In the genomic region with DNA sequence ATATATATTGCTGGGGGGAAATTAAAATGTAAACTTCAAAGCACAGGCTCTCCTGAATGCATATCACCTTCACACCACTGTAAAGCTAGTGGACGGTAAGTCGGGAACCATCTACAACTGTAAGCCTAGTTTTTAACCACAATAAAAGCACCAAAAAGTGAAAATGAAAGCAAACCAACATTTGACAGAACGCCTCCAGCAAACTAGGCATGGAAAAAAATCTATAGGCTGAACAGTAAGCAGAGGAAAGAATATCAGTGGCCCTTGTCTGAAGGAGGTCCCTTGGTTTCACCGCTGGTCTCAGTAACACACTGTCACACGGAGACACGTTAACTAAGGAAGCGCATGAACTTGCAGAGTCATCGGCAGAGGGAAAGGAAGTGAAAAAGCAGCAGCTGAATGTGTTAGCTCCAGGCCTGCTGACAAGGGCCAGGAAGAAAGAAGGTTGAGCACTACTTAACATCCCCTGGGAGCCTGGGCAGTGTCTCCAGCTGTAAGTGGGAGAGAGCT, we compare ENCODE assay signal across 9 mouse cellular contexts. TPM values are rescaled to one million over a fixed set of nuclear protein-coding genes. Genes with fewer than 3 reads are reported as not detected.
A peak's percentile ranks its signal among the peaks of the same experiment; 100 is the strongest.
DNase-seq lines count a peak whose midpoint lies in the region; ATAC-seq and TF ChIP-seq lines count a peak whose summit lies in the region.
"Had no signal": no experiment of that assay in that cellular context is flagged by ENCODE, and none has a peak within 500 bp of the region (broad histone marks: within the 10 kb centered on the region; RNA-seq: fewer than 3 reads in every experiment).

No protein-coding gene starts in this region.

- H3K4me2 ChIP-seq in forebrain, embryonic 16.5 days (ENCODE audit: low read length), result no peak overlapping the region
- H3K4me2 ChIP-seq in hindbrain, postnatal 0 days (ENCODE audit: low read depth, low read length), result no peak overlapping the region
- H3K4me2 ChIP-seq: limb, embryonic 15.5 days had no signal

- no peak overlapping the region for H3K4me3 ChIP-seq in forebrain, embryonic 16.5 days (replicated peaks; ENCODE audit: low read length)
- H3K4me3 ChIP-seq in hindbrain, postnatal 0 days (ENCODE audit: low read length), result no peak overlapping the region
- H3K4me3 ChIP-seq: limb, embryonic 15.5 days had no signal

- no peaks in the 10 kb centered on the region for H3K4me1 ChIP-seq in forebrain, embryonic 16.5 days (replicated peaks; ENCODE audit: control insufficient read depth, insufficient read depth, low read length)
- no peaks in the 10 kb centered on the region for H3K4me1 ChIP-seq in hindbrain, postnatal 0 days (ENCODE audit: insufficient read depth, low read length)
- H3K4me1 ChIP-seq: limb, embryonic 15.5 days had no signal

- ATAC-seq in forebrain, embryonic 16.5 days, result no peak
- no peak for ATAC-seq in hindbrain, postnatal 0 days

- no peak overlapping the region for H3K27ac ChIP-seq in forebrain, embryonic 16.5 days (ENCODE audit: low read length)
- no peak overlapping the region for H3K27ac ChIP-seq in hindbrain, postnatal 0 days
- H3K27ac ChIP-seq: limb, embryonic 15.5 days had no signal

- TF ChIP-seq CTCF in hindbrain, postnatal 0 days (IDR thresholded peaks at IDR 0.05; ENCODE audit: low read depth), result no peak

- peak; percentile 4 for DNase-seq in adrenal gland, adult 2 months
- DNase-seq in adrenal gland, adult 8-10 months, result no peak
- peak; percentile 35 for DNase-seq in c-Kit-positive CD71-negative TER-119-negative erythroid progenitor cells, embryonic 14.5 days (ENCODE audit: low read depth)
- peak; percentile 80 for DNase-seq in induced T-regulatory cell, adult 2 months (ENCODE audit: low read depth)
- peak; percentile 7 for DNase-seq in spleen, adult 12 weeks (ENCODE audit: low spot score)
- no peak for DNase-seq in ovary, adult 18-20 months (ENCODE audit: low spot score)
- DNase-seq in hindbrain, postnatal 0 days (ENCODE audit: low spot score), result no peak

- H3K36me3 ChIP-seq in forebrain, embryonic 16.5 days (ENCODE audit: control insufficient read depth, insufficient read depth), result no peaks in the 10 kb centered on the region
- no peaks in the 10 kb centered on the region for H3K36me3 ChIP-seq in hindbrain, postnatal 0 days (ENCODE audit: insufficient read depth, low read length)
- H3K36me3 ChIP-seq: limb, embryonic 15.5 days had no signal

- no peaks in the 10 kb centered on the region for H3K27me3 ChIP-seq in forebrain, embryonic 16.5 days (replicated peaks; ENCODE audit: control insufficient read depth, insufficient read depth, low read length)
- no peaks in the 10 kb centered on the region for H3K27me3 ChIP-seq in hindbrain, postnatal 0 days (ENCODE audit: insufficient read depth, low read length)
- H3K27me3 ChIP-seq: limb, embryonic 15.5 days had no signal

- WGBS in forebrain, embryonic 16.5 days, result 90% methylated on average over 8 of the region's 8 CpGs
- 85% methylated on average over 8 of the region's 8 CpGs for WGBS in hindbrain, postnatal 0 days

- H3K9ac ChIP-seq in forebrain, embryonic 16.5 days (replicated peaks; ENCODE audit: low read depth, low read length), result no peak overlapping the region
- no peak overlapping the region for H3K9ac ChIP-seq in hindbrain, postnatal 0 days (replicated peaks; ENCODE audit: low read length)
- H3K9ac ChIP-seq: limb, embryonic 15.5 days had no signal

- no peaks in the 10 kb centered on the region for H3K9me3 ChIP-seq in forebrain, embryonic 16.5 days (ENCODE audit: control insufficient read depth, low read length)
- H3K9me3 ChIP-seq in hindbrain, postnatal 0 days (ENCODE audit: low read length), result no peaks in the 10 kb centered on the region
- H3K9me3 ChIP-seq: limb, embryonic 15.5 days had no signal

RNA-seq across cellular contexts. Expression of a gene that starts 17.2 kb away (rescaled TPM):
- total RNA-seq in adrenal gland, adult 2 months (2021), result under 1 TPM; 0.46 to 0.83 TPM
- polyA plus RNA-seq in adrenal gland, adult 2 months (2012; rRNA removed), result 0.08 TPM in 1 of 2 replicates, not detected in the other
- total RNA-seq in adrenal gland, adult 8-10 months (2022), result 1 to 10 TPM in 3 of 4 experiments, under 1 TPM in 1; 0.87 to 2.0 (median 1.3) TPM
- polyA plus RNA-seq in forebrain, embryonic 16.5 days (2015; fragmentation: Nextera tagmentation; extraction: Ambion mirVana), result 0.30 and 0.39 TPM in 2 replicates
- 0.31 TPM in 1 of 2 replicates, not detected in the other for total RNA-seq in hindbrain, postnatal 0 days (2014; rRNA removed)
- 0.34 and 0.39 TPM in 2 replicates for polyA plus RNA-seq in hindbrain, postnatal 0 days (2015; fragmentation: Nextera tagmentation; extraction: Ambion mirVana)

RNA-seq across cellular contexts. Expression of a gene that starts 17.2 kb away (rescaled TPM):
- 10 to 100 TPM; 18.0 to 21.9 TPM for total RNA-seq in adrenal gland, adult 2 months (2021)
- 1.7 and 3.6 TPM in 2 replicates for polyA plus RNA-seq in adrenal gland, adult 2 months (2012; rRNA removed)
- 10 to 100 TPM; 15.0 to 21.3 (median 16.7) TPM for total RNA-seq in adrenal gland, adult 8-10 months (2022)
- 33.5 and 35.9 TPM in 2 replicates for polyA plus RNA-seq in forebrain, embryonic 16.5 days (2015; fragmentation: Nextera tagmentation; extraction: Ambion mirVana)
- total RNA-seq in hindbrain, postnatal 0 days (2014; rRNA removed), result 7.9 and 14.5 TPM in 2 replicates
- polyA plus RNA-seq in hindbrain, postnatal 0 days (2015; fragmentation: Nextera tagmentation; extraction: Ambion mirVana), result 17.4 and 18.6 TPM in 2 replicates

RNA-seq across cellular contexts. Expression of a gene that starts 34.0 kb away (rescaled TPM):
- total RNA-seq in adrenal gland, adult 2 months (2021), result 10 to 100 TPM; 19.2 to 27.5 TPM
- polyA plus RNA-seq in adrenal gland, adult 2 months (2012; rRNA removed), result 8.1 and 10.7 TPM in 2 replicates
- 10 to 100 TPM; 22.5 to 34.6 (median 23.4) TPM for total RNA-seq in adrenal gland, adult 8-10 months (2022)
- polyA plus RNA-seq in forebrain, embryonic 16.5 days (2015; fragmentation: Nextera tagmentation; extraction: Ambion mirVana), result 33.4 and 34.0 TPM in 2 replicates
- total RNA-seq in hindbrain, postnatal 0 days (2014; rRNA removed), result 45.3 and 51.5 TPM in 2 replicates
- polyA plus RNA-seq in hindbrain, postnatal 0 days (2015; fragmentation: Nextera tagmentation; extraction: Ambion mirVana), result 15.6 and 16.2 TPM in 2 replicates

Comparison
In these comparisons a context has a peak if more than half of its experiments do, and no peak if none do; other contexts are left out.
1. DNase-seq: peak in adrenal gland, adult 2 months (single experiment), c-Kit-positive CD71-negative TER-119-negative erythroid progenitor cells, embryonic 14.5 days (single experiment), induced T-regulatory cell, adult 2 months (single experiment) and spleen, adult 12 weeks (single experiment); none in adrenal gland, adult 8-10 months (single experiment), ovary, adult 18-20 months (single experiment) and hindbrain, postnatal 0 days (single experiment).